Mouse (Mus musculus): ENCODE data around the gene Gria1.

Gene Gria1

GRCm38 (mm10) chr11:57306116-57306515 is 294.9 kb downstream of the Gria1 start:
- no peak for DNase-seq

GRCm38 (mm10) chr11:57306892-57307291 is 295.7 kb downstream of the Gria1 start:
- no peak for DNase-seq

- DNase-seq: no peak
Measured at GRCm38 (mm10) chr11:57317063-57317462, 305.9 kb downstream of the Gria1 start.

GRCm38 (mm10) chr11:57317478-57317877 is 306.3 kb downstream of the Gria1 start:
- DNase-seq: no peak

GRCm38 (mm10) chr11:57319374-57319773 is 308.2 kb downstream of the Gria1 start:
- DNase-seq: no peak

- no peak for DNase-seq
Measured at GRCm38 (mm10) chr11:57324099-57324498, 312.9 kb downstream of the Gria1 start.

All from cerebellum, adult 9-11 months (tissue).